Mouse (Mus musculus) lung, postnatal 36 days (tissue): ENCODE measurements at regions not wholly inside any gene's neighbourhood (a gene's known extent, or its start where the extent isn't known, plus 50 kb on each side); places are given as distances from the start of the nearest gene placed in this dataset.
"Not testable (repeated sequence)": the region's sequence is repeated elsewhere in the genome, so short reads cannot be mapped to it uniquely, and the experiment has no call there.

Experiments
- DNase-seq: peaks from one replicate; pipeline ENCODE4 v3.0.0; 2022; ENCODE audit warnings: mixed read lengths

DNA sequence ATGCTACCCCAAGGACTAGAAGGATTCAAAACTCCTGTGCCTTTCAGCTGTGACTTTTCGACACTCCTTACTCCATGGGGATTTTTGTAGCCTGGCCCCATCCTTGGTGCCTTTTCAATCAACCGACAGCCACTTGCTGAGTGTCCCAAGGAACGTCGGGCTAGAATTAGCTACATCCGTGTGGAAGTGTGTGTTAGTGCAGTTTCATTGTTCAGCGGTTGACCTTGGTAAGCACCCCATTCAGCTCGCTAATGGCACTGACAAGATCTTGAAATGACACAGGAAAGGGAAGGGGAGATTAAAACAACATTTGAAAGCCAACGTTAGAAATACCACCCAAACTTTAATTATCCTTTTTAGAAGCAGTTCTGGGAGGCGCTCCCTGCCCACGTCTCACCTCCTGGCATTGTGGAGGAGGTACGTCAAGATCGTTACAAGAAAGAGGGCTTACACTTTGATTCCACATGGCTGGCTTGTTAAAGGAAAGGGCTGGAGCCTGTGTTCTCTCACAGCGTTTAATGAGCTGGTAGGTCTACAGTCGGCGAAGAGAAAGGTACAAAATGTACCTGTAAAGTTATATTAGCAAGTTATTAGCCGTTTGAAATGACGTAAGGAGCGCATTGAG is 536.4 kb downstream of the Fam19a2 start:
- DNase-seq: peak; percentile 1

DNA sequence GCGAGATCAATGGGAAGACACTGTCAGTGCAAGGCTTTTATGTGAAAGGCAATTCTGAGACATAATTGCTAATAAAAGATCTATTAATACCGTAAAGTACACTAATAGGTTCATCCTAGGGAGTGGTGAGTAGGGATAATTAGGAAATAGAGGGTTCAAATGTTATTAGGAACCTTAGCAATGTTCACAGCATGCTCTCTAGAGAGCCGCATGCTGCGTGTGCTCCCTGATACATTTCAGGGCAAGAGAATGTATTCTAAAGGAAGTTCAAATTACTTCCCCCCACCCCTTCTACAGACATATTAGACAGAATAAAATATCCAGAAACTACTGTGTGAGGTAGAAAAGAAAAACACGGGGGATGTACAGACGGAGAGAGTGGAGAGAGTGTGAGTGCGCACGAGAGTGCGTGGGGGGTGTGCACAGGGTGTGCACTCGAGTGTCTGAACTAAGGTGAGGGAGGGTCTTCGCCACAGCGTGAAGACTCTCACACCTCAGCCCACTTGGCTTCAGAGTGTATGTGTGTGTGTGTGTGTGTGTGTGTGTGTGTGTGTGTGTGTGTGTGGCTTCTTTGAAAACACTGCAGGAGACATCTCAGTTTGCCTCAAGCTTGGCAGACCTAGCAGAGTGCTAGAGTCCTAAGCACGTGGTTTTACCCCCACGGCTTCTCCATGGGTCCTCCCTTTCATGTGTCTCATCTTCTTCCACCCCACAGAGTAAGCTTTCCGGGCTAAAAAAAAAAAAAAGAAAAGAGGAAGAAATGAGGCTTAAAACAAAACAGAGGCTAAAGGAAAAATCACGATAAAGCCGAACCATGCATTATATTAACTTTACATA is 537.1 kb downstream of the Fam19a2 start:
- no peak for DNase-seq

- no peak for DNase-seq
These were observed 547.1 kb downstream of the Fam19a2 start for GRCm38 (mm10) chr10:123810882-123811281.

DNA sequence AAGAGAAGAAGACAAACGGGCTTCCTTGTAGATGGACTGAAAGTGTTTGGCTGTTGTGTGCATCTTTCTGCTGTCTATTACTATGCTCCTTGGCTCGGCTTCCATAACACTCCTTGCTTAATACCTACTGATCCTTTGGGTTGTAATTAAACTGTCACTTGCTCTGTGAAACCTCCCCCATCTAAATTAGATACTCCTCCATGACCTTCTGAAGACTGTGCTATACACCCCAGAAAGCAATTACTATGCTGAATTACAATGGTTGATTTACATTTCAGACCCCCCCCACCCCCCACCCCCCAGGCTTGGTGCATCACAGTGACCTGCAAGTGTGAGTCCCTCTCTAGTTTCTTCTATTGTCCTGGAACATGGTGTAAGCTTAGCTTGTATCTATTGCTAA is 549.3 kb downstream of the Fam19a2 start:
- DNase-seq: no peak

DNA sequence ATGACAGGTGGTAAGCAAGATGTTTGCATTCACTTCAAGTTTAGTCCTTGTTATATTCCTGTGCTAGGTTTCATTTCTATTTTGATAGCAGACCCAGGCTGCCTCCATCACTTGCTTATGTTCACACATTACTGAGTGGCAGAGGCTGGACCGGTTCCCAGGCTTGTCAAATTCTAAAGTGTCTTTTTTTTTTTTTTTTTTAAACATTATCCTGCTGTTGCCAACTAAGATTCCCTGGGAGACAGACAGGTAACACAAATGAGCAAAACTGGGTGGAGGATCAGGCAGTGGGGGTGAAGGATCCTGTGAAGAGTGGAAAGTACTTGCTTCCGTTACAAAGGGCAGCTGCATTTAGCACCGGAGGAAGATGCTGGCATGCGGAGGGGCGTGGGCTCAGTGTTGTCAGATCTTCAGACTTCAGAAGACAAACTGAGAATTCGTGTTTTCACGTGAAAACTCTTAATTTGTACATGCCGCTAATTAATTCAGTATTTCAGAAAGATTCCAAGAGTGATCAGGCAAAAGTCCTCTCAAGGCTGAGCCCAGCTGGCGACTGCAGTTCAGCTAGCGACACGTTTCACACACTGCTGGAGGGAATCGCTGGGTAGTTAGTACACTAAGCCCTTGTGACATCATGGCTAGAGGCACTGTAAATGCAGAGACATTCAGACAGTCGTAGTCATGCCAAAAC is 576.4 kb downstream of the Fam19a2 start:
- no peak for DNase-seq

DNA sequence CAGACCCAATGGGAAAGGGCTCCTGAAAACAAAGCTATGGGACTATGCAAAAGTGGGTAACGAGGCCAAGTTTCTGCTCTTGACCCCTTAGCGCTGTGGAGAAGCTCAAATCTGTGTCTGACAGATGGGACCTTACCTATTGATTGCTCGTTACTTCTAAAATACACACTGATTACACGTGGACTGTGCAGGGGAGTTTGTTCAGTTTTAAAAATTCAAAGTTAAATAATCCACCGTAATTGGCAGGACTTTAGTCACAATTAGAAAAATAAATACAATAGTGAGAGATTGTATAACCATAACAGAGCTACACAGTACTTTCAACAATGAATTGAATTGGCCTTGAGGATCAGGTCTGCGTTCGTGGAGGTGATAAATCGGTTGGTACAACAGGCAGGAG is 578.3 kb downstream of the Fam19a2 start:
- DNase-seq: no peak

DNA sequence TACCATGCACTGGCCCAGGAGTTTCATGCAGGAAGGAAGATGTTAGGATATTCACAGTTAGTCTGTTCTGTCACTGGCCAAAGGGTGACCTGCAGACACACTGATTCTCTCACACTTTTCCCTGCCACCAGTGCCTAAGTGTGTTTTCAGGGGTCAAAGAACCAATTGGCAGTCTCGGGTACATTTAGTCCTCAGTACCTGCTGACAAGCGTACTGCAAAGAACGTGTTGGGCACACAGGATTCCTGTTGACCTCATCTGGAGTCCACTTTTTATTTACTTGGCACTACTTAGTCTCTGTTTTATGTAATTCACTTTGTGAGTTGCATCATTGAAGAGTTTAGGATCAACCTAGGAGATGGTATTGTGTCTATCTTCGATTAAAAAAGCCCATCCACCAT is 579.8 kb downstream of the Fam19a2 start:
- no peak for DNase-seq

GRCm38 (mm10) chr10:123846631-123847030 is 582.8 kb downstream of the Fam19a2 start:
- DNase-seq: no peak

DNA sequence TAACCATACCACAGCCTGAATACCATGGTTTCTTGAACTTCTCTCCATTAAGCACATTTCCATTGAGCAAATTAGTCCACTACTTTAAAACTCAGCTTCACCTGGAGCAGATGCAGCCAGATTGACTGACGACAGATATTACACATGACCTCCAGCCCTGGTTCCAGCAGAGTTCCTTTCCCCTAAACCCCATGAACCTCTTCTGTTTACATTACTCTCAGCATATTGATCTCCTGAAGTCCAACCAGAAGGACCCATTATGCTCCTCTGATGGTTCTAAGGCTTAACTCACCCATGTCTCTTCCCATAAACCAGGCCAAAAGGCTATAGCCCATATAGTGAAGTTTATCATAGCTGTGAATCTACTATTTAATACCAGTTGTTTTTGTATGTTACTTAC is 584.8 kb downstream of the Fam19a2 start:
- DNase-seq: no peak

DNA sequence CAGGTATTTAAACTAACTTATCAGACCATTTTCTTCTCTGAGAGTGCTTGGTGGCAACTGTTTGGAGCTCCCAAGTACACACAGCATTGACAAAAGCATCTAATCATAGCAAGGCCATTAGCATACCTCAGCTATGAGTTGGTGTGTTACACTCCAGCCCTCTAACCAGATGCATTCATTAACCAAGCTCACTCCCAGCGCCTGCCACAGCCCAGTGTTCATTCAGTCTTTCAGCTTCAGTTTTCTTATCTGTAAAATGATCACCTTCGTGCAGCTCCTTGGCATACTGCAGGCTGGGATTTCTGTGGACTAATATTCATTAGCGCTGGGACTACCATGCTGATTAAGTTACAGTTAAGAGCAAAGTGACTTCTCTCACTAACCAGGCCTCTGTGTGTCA is 611.7 kb downstream of the Fam19a2 start:
- DNase-seq: no peak

DNA sequence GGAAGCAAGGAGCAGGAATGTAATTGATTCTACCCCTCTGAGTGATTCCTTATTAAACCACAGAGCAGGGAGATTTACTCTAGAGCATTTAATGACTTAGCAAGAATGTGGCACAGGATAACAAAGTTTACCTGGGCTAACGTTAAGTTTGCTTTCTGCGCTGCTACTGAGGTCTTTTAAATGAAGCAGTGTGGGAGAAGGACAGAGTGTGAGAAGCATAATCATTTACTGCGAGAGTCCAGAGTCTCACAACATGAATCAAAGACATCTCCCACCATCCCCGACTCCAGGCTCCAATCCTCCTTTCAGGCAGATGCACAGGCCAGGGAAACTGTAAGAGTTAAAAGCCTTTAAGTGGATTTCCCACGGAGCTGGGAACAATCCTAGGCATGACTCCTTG is 612.1 kb downstream of the Fam19a2 start:
- DNase-seq: no peak

DNA sequence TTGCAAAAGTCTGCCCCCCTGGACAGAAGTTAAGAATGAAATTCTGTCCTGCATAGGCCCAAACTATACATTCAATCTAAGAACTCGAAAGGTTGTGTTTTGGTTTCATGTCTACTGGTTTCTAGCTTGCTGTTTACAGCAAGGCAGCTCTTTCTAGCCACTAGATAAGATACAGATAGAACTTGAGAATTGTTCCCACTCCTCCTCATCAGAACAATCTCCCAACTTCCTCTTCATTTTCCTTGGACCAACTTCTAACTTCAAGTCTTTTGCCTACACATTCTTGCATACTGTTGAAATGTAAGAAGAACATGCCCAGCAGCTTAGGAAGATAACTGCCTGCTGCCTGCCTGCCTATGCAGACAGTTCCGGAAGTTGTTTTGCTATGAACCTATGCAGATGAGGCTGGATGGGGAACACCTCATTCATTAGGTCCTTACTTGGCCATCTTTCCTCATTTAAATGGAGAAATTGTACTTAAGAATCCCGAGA is 624.9 kb downstream of the Fam19a2 start:
- no peak for DNase-seq

- DNase-seq: no peak
These were observed 655.3 kb downstream of the Fam19a2 start for GRCm38 (mm10) chr10:123919054-123919453.

- peak; percentile 10 for DNase-seq
These were observed 666.2 kb downstream of the Fam19a2 start for GRCm38 (mm10) chr10:123929955-123930354.

DNA sequence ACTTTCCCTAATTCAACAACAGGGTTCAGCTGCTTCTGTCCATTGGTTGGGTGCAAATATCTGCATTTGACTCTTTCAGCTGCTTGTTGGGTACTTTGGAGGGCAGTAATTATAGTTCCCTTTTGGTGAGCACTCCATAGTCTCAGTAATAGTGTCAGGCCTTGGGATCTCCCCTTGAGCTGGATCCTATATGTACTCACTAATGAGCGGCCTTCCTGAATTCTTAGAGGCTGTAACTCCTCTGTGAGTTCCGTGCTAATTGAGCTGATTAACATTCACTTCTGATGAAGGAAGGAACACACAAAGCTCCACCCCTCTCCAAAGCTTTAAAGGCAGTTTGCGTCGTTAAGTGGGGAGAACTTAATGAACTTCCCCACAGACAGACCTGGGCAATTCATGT is 674.9 kb downstream of the Fam19a2 start:
- not testable (repeated sequence) for DNase-seq
